In the genomic region with DNA sequence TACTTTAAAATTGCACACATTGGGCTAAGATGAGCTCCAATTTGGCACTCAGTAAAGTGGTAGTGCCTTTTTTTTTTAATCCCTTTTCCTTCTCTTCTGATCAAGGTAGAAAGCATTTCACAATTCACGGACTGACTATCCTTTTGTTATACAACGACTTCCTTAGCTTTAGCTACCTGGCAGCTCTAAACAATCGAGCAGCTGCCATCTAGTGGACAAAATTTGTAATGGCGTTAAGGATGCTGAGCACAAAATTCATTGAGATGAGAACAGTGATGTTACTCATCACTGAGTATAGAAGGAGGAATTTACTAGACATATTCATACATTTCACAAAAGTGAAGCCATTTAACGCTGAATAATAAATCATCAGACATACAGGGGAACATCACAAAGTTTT, we compare ENCODE assay signal across 9 mouse cellular contexts.
DNase-seq lines count a peak whose midpoint lies in the region; ATAC-seq and TF ChIP-seq lines count a peak whose summit lies in the region.
"Had no signal": no experiment of that assay in that cellular context is flagged by ENCODE, and none has a peak within 500 bp of the region (broad histone marks: within the 10 kb centered on the region; RNA-seq: fewer than 3 reads in every experiment).

No protein-coding gene starts in this region.

- peak; percentile 92 for ATAC-seq in cerebellum, adult (ENCODE audit: insufficient number of reproducible peaks, low FRiP score, low TSS enrichment)

- no peaks in the 10 kb centered on the region for H3K36me3 ChIP-seq in ES-Bruce4 (ENCODE audit: control insufficient read depth, insufficient read depth, low read length, poor library complexity, severe bottlenecking)
- H3K36me3 ChIP-seq: heart, embryonic 13.5 days had no signal

- no peak for TF ChIP-seq POLR2A in ES-Bruce4 (IDR thresholded peaks at IDR 0.05; ENCODE audit: insufficient read depth, low read length)

- H3K27ac ChIP-seq in ES-Bruce4 (ENCODE audit: insufficient read depth, low read length): no peak overlapping the region
- H3K27ac ChIP-seq: heart, embryonic 13.5 days had no signal

- no peaks in the 10 kb centered on the region for H3K9me3 ChIP-seq in ES-Bruce4 (replicated peaks; ENCODE audit: control insufficient read depth, insufficient read depth, low read length, poor library complexity, severe bottlenecking)
- H3K9me3 ChIP-seq: heart, embryonic 13.5 days had no signal

- H3K4me1 ChIP-seq in ES-Bruce4 (ENCODE audit: control insufficient read depth, insufficient read depth, low read length): no peaks in the 10 kb centered on the region
- H3K4me1 ChIP-seq: heart, embryonic 13.5 days had no signal

- peak; percentile 48 for DNase-seq in A20 (ENCODE audit: low read depth, low spot score)
- peak; percentile 73 for DNase-seq in forelimb bud, embryonic 11.5 days (ENCODE audit: low read depth, low spot score)
- DNase-seq in kidney, postnatal 36 days: peak; percentile 54 to 65
- peak; percentile 35 for DNase-seq in lung, postnatal 10 days
- peak; percentile 76 to 77 for DNase-seq in right cerebral cortex, postnatal 10 days (ENCODE audit: low spot score in 2 of 2)
- no peak for DNase-seq in gastrocnemius, adult 8-10 months (ENCODE audit: low spot score in 2 of 2)

- TF ChIP-seq CTCF in ES-Bruce4 (IDR thresholded peaks at IDR 0.05; ENCODE audit: low read depth, low read length): peak; percentile 34

- no peaks in the 10 kb centered on the region for H3K27me3 ChIP-seq in ES-Bruce4 (ENCODE audit: control insufficient read depth, insufficient read depth, low read length, poor library complexity, severe bottlenecking)
- H3K27me3 ChIP-seq: heart, embryonic 13.5 days had no signal

- H3K9ac ChIP-seq in ES-Bruce4 (ENCODE audit: low read depth, poor library complexity, severe bottlenecking): no peak overlapping the region
- H3K9ac ChIP-seq: heart, embryonic 13.5 days had no signal

- no peak for TF ChIP-seq EP300 in ES-Bruce4 (IDR thresholded peaks at IDR 0.05; ENCODE audit: insufficient read depth, low read depth, low read length)

- no peak overlapping the region for H3K4me3 ChIP-seq in ES-Bruce4 (ENCODE audit: low read depth, low read length)
- H3K4me3 ChIP-seq: heart, embryonic 13.5 days had no signal

Comparison
In these comparisons a context has a peak if more than half of its experiments do, and no peak if none do; other contexts are left out.
1. DNase-seq: peak in A20 (single experiment), forelimb bud, embryonic 11.5 days (single experiment), kidney, postnatal 36 days (2 of 2), lung, postnatal 10 days (single experiment) and right cerebral cortex, postnatal 10 days (2 of 2); none in gastrocnemius, adult 8-10 months (0 of 2).